Mouse (Mus musculus) cerebellum, adult 2 months (tissue): Measurements from ENCODE around the gene Gpsm3.

Experiments used
- CTCF ChIP-seq: fragments of 200-500 bp; IDR thresholded peaks from 2 replicates; pipeline ENCODE4 v1.5.1; 2011; ENCODE audit warnings: low read depth, mild to moderate bottlenecking, control low read depth, low read length, moderate library complexity, borderline replicate concordance; ENCODE audit not compliant: insufficient read depth
- POLR2A ChIP-seq: fragments of 200-500 bp; IDR thresholded peaks from 2 replicates; pipeline ENCODE4 v1.6.1; 2011; ENCODE audit warnings: low read length, control low read depth, borderline replicate concordance; ENCODE audit not compliant: insufficient read depth

- TF ChIP-seq POLR2A = no peak
- TF ChIP-seq CTCF = no peak
Observed at GRCm38 (mm10) chr17:34590154-34590987, 765 bp downstream of the Gpsm3 start.
